Mouse (Mus musculus) C2C12 (cell line): ENCODE data around the gene Clec2e.

ENCODE experiments used
- CTCF ChIP-seq: IDR thresholded peaks from one replicate; pipeline ENCODE4 v1.5.1; 2011; ENCODE audit not compliant: control insufficient read depth, insufficient read depth, insufficient read length
- MAX ChIP-seq: IDR thresholded peaks from one replicate; pipeline ENCODE4 v1.6.1; 2011; ENCODE audit warnings: mild to moderate bottlenecking, control low read depth
- MYOD1 ChIP-seq: IDR thresholded peaks from one replicate; pipeline ENCODE4 v1.6.1; 2011; ENCODE audit warnings: low read depth; ENCODE audit not compliant: control insufficient read depth, insufficient read length
- MYOG ChIP-seq: IDR thresholded peaks from one replicate; pipeline ENCODE4 v1.6.1; 2011; ENCODE audit not compliant: control insufficient read depth, insufficient read length; ENCODE audit errors: extremely low read depth
- USF1 ChIP-seq: IDR thresholded peaks from one replicate; pipeline ENCODE4 v1.6.1; 2011; ENCODE audit warnings: low read depth, mild to moderate bottlenecking, control low read depth, moderate library complexity

DNA sequence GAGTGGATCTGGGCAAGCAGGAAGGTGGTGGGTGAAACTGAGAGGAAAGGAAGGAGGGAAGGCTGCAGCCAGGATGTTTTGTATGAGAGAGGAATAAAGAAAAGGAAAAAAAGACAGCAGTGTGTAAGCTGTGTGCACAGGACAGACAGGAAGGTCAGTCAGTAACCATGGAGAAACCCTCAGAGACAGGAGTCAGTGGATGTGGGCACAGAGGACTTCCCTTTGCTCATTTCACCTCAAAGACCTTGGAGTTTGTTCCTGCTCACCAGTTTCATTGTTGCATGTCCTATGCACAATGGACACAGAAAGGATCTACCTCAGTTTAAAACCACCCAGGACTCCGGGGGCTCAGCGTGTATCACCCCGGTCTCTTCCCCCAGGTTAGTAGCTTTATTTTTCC, 15.5 kb upstream of the Clec2e start:
- no peak for TF ChIP-seq CTCF
- TF ChIP-seq MAX: no peak
- no peak for TF ChIP-seq USF1
- no peak for TF ChIP-seq MYOG
- no peak for TF ChIP-seq MYOD1
